Mouse (Mus musculus): Measurements from ENCODE around the gene Dynlt1c.
"Not testable (repeated sequence)": the region's sequence is repeated elsewhere in the genome, so short reads cannot be mapped to it uniquely, and the experiment has no call there.

Dynlt1c gene

DNA sequence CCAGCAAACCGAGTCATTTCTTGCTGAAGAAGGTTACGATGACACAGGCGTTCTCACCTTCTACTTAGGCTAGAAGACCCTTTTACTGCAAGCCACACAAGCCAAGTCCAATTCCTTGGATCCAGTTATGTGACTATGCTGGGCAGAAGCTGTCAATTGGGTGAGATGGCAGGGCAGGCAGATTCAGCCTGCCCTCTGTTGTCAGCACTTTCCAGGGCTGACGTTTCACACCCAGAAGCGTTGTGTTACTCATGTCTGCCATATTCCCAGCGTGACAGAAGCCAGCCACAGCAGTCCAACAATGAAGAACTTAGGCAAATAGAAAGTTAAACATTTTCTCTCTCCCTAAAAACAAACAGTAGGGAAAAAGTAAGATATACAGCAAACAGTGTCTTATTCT, 18.6 kb downstream of the Dynlt1c start:
- DNase-seq = not testable (repeated sequence)

DNA sequence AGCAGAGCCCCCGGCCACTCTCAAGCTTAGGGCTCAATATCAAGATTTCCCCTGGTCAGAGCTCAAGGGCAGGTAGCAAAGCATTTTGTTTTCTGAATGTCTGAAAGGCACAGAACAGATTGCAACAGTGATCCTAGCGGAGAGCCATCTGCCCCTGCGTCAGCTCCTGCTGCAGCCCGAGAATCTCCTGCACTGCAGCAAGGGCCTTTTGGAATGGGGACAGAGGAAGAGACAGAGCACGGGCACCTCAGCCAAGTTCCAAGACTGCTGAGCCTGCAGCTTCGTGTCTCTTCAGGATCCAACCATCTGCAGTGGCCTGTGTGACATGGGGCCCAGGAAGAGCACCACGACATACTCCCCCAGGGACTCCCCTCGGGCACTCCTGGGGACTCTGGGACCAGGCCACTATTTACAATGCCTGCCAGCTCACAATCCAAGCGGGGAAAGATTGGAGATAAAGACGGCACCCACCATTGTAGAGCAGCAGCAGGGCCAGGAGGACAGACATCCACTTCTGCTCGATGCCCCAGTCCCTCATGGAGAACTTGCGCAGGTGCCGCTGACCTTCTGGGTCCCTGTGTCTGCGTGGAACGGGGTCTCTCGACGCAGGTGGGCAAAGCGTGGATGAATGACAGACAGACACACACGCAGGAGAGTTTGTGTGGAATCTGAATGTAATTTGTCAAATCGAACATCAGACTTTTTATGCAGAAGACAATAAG, 19.4 kb downstream of the Dynlt1c start:
- peak; percentile 42 to 54 for DNase-seq

DNA sequence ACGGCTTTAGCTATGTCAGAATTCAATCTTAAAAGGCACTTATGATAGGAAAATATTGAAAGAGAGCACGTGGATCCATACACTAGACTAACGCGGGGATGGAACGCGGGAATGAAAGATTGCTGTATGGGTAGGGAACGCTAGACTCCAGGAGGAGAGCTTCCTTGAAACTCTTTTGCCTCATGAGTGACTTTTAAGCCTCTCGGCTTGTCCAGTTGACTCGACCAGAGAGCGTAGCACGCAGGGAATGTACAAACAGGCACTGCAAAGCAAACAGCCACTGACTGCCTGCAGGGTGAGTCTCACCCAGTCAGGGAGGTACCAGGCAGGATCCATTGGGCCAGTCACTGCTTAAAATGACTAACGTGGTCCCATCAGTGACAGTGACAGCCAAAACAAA, 20.5 kb downstream of the Dynlt1c start:
- DNase-seq = not testable (repeated sequence)

DNA sequence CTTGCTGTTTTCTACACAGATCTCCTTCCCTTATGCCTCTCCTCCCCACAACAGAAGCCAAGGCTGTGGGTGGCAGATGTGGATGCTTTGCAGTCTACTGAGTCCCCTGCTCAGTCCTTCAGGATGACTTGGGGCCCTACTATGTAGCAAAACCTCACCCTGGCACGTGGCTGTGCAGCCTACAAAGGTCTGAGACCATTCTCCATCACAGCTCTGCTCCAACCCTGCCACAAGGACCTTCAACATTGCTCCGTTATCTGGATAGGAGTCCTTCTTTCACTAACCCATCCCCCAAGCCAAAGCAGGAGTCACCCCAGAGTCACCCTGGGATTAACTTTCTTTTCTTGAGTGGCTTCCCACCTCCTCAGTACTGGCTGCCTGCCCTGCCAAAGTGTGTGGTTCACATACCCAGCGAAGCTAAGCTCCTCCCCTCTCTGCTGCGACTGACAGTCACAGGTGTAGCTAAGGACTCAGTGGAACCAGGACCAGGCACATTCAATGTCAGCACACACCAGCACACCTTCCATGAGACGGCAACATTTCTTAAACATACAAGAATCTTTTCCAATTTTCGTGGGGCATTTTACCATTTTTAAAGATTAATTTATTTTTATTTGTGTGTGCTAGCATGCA, 23.6 kb downstream of the Dynlt1c start:
- DNase-seq = not testable (repeated sequence)

DNA sequence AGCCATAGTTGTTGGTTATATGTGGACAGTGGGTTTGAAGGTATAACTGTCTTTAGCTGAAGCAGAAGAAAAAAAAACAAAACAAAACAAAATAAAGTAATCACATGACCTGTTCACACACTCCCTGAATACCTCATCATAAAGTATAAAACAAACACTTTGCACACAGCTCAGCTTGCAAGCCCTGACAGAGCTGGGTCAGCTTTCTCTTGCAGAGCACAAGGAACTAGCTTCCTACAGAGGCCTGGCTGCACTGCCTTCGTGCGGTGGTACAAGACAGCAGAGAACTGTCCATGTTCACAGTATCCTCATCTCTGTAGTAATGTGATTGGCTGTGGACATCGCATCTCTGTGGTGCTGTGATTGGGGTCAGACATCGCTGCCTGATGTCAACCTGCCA, 28.9 kb downstream of the Dynlt1c start:
- DNase-seq = not testable (repeated sequence)

DNA sequence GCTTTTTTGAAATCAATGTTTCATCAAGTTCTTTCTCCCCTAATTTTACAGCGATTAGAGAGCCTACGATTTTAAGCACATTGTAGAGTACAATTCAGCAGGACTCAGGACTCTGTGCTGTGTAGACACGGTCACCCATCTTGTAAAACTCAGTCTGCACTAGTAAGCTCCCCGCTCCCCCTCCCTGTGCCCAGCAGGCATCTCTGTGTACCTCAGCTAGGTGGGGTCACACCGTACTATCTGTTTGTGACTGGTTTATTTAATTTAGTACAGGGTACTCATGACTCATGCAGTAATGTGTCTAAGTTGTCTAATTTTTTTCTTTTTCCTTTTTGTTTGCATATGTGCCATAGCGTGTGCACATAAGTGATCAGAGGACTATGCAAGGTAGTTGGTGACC, 31.4 kb downstream of the Dynlt1c start:
- not testable (repeated sequence) for DNase-seq

DNA sequence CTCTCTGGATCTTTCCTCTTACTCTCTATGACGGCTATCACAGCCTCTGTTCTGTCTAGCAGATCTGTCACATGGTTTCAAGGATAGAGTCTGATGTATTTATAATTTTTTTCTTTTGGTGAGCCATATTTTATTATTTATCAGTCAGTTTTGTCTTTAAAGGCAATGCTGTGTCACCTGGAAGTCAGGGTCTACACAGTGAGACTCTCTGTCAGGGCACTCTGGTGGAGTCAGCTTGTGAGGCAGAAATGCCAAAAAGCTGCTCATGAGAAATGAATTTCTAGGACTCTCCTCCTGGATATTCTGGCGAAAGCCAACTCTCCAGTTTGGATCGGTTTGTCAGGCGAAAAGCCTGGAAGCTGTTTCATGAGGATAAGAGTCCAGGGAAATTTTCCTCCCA, 34.3 kb downstream of the Dynlt1c start:
- peak; percentile 30 to 59 for DNase-seq

DNA sequence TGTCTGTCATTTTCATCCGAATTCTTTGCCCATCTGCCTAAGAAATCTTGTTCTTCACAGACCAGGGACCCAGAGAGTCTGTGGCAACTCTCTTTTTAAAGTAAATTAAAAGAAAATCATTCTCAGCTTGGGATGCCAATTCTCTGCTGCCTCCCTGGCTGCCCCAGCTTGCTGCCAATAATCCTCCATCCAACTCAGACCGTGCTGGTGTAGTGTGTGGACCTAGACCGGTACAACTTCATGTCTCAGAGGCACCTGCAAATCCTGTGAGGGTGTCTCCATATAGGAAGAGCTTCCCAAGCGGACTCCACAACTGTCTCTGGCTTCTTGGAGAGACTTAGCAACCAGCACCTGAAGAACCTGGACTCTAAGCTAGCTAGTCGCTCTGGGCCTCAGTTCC, 35.4 kb downstream of the Dynlt1c start:
- DNase-seq = peak; percentile 31 to 52

DNA sequence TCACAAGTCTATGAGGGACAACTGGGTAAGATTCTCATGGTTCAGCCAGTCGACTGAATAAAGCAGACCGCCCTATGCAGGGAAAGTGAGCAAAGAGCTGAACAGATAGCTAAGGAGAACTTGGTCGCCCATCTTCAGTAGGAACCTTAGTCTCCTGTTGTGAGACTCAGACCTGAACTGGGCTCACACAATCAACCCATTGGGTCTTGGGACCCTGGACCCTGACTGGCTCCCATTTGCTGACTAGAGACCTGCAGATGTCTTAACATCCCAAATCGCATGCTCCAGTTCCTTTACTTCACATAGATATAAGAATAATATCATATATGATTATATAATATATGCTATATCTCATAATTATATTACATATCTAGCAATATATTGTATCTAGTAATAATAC, 36.0 kb downstream of the Dynlt1c start:
- not testable (repeated sequence) for DNase-seq

DNA sequence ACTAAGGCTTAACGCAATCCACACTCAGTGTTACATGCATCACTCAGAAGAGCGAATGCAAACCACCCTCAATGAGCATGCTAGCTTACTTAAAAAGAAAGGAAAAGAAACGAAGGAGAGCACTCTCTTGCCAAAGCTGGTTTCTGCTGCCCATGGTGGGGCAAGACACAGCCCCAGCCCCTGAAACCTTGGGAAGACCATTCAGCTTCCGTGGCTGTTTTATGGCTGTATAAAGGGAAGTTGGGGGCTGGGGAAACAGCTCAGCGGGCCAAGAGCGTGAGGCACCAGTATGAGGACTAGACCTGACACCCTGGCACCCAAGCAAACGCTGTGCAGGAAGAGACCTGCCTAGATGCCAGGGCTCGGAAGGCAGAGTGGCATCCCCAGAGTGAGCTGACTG, 37.0 kb downstream of the Dynlt1c start:
- DNase-seq = not testable (repeated sequence)

DNA sequence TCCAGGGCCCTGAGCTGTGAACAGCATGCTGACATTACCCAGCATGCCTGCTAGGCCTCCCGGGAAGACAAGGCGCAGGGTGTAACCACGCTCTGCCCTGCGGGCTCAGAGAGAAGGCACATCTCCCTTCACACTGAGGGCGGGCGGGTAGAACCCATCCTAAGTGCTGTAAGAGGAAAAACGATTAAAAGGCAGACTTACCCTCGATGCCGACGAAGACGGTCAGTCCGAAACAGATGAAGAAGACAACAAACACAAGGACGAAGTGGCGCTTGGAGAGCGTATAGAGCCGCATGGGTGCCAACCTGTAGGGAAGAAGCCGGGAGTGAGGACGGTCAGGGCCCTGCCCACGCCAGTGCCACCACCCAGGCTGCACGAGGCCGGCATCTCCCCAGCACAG, 38.0 kb downstream of the Dynlt1c start:
- not testable (repeated sequence) for DNase-seq

DNA sequence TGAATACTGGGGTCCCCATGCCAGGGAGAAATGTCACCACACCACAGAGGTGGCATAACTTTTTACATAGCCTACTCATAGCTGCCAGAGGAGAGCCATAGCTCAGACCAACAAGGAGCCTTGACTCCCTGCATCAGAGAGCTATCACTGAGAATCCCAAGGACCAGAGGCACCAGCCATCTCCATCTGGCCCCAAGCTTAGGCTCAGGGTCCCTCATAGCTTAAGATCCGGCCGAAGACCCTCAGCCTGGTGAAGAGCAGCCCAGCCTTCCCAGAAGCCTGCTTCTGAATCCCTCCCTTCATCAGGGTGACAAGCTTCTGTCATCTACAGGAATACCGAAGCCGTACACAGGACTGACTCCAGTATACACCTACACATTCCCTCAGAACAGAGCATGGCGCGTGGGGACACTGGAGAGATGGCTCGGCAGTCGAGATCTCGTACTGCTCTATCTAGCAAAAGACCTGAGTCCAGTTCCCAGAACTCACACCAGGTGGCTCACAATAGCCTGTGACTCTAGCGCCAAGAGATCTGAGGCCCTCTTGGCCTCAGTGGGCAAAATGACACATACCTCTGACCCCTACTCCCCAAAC, 38.7 kb downstream of the Dynlt1c start:
- DNase-seq = not testable (repeated sequence)

DNA sequence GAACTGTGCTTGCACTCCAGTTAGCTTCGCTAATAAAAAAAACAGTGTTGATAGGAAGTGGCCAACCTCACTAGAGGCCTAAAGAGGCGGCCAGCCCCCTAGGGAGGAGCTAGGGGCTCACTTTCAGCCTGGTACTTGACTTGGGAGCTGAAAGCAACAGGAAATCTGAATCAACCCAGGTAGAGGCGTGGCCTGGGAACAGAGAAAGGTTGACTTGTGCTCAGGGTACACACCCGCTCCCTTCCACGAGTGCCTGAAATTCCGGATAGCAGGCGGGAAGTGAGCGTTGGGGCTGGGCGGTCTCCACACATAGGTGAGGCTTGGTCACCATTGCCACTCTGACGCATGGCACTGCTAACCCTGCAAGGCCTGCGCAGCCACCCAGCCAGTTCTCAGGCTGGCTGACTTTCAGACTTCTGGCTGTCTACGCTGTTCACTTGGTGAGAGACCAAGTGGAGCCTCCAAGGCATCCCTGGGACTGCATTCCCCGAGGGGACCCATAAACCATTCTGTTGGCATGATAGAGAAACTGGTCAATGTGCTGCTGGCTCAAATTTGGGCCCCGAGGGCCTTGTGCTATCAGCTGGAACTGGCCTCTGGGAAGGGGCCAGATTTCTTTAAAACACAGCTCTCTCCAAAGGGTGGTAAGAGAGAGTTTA, 39.4 kb downstream of the Dynlt1c start:
- peak in 1 of 2 experiments; percentile 31 for DNase-seq

DNA sequence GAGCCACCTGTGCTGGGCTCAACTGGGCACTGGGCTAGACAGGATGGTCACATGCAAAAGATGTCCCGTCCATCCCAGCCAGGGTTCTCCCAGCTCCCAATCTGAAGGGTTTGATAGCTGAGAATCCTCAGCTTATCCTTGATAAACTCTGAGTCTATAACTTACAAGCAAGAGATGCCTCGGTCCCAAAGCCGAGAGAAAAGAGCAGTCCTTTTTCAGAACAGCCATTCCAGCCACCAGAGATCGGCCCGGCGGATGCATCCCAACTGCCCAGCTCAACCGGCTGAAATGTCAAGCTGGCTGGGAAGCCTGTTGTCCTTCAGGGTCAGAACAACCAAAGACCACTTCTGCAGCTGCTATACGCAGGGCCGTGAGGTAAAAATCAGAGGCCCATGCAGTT, 42.7 kb downstream of the Dynlt1c start:
- DNase-seq = not testable (repeated sequence)

DNA sequence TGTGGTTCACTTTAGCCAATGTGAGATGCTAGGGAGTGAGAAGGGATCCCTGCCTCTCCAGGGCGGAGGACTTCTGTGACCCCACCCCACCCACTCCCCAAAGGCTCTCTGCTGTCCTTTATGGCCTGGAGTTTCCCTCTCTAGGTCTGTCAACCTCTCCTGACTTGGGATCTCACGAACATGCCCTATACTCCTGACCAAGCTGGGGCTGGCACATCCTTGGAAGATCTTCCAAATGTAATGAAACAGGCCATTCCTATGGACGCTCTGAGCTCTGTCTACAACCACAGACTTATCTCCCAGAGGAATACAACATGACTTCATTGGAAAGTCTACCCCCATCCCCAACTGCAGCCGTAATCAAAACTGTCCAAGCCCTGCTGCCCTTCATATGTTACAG, 43.2 kb downstream of the Dynlt1c start:
- not testable (repeated sequence) for DNase-seq

DNA sequence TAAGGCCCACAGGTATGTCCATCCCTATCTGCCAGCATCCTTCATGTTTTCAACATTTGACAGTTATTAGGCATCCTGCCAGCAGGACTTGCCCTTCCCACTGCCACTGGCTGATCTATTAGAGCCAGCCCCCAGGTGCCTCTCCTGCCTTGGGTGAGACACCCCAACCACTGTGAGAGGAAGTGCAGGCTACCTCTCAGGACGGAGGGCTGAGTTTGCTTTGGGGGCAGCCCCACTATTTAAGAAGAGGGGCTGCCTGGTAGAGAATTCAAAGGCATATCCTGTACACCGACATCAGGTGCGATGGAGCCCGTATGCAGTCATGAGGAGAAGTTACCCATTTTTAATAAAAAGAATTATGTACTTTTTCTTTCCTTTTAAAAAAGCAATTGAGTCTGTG, 44.2 kb downstream of the Dynlt1c start:
- peak; percentile 17 to 31 for DNase-seq

DNA sequence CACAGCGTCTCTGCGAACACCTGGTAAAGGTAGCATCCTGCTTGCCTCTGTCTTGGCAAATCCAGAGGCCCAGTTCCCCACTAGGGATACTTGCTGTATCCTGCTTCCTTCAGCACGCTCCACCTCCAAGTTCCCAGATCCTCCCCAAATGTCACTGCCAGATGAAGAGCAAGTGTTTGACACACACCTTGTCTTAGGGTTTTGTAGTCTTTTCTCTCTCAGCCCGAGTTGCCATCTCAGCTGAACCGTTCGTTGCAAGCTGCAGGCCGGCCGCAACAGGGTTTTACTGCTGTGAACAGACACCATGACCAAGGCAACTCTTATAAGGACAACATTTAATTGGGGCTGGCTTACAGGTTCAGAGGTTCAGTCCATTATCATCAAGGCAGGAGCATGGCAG, 45.4 kb downstream of the Dynlt1c start:
- DNase-seq = not testable (repeated sequence)

DNA sequence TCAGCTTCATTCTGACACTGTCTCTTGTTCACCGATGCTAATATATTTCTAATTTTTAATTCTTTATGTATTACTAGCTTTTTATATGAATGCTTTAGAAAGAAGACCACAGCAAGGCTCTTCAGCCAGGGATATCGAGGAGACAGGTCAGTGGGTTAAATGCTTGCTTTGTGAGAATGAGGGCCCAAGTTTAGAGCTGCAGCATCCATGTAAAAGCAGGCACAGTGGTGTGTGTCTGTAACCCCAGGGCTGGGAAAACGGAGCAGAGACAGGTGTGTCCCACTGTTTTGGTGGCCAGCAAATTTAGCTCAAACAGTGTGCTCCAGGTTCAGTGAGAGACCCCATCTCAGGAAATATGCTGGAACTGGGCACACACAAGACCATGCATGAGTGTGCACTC, 46.0 kb downstream of the Dynlt1c start:
- DNase-seq = not testable (repeated sequence)

DNA sequence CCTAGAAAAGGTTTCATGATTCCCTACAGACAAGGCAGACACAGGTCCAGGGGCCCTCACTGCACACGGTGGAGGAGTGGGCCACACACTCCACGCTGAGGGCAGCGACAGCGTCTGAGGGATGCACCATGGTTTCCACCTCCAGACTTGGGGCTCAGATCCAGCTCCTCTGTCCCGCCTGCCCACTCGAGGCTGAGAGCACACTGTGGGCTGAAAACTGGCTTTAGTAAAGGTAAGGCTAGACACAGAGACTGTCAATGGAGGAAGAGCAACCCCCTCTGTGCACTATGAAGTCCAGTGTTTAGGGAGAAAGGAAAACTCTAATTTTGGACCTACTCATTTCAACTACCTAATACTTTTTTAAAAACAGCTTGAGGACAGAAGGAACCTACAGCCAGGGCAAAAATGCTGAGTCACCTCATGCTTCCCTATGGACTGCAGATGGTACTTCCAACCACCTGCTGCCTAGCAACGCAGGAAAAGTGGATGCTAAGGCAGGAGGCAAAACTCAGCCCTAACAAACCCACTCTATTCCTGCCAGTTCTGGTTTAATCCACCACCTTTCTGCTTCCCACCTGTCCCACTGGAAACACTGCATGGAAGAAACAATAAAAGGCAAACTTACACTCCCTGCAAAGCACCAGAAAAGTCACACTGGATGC, 49.6 kb downstream of the Dynlt1c start:
- DNase-seq = peak in 1 of 2 experiments; percentile 14

DNA sequence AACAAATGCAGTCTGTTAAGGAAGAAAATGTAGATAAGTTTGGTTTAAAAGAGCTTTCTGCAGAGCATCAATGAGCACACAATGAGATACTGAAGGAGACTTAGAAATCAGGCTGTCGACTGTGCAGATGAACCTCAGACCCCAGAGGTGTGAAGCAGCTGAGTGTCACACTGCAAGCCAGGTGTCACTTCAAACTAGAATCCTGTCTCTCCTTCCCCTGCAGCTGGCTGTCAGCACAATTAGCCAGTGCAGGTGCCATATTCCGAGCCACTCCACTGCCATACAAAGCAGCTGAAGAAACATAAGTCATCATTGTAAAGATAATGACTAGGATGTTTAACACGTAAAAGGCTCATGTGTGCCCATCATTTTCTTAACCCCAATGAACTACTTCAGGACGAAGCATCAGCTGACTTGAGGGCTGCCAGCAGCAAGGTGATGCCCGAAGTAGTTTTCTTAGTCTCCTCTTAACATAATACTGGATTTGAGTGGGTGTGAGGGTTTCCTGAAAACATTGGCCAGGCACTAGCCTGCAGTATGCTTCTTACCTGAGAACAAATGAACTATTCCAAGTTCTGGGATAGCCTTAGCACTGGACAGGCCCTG, 52.0 kb downstream of the Dynlt1c start:
- DNase-seq = not testable (repeated sequence)

DNA sequence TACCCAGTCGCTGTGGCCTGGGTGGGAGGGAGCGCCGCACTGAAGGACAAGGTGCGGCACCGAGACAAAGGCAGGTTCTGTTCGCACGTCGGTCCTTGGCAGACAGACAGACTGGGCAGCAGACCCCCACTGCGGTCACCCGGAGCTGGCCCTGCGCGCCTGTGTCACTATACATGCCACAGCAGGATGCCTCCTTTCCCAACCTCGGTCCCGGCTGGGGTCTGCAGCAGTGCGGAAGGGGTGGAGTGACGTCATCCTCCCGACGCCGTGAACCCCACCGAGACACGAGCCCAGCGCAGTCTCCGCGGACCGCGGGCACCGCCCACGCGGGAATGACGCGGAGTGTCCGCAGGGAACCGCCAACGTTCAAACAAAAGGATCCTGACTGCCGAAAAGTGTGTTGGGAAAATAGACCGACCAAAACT, 53.6 kb downstream of the Dynlt1c start:
- DNase-seq = peak; percentile 87 to 89

DNA sequence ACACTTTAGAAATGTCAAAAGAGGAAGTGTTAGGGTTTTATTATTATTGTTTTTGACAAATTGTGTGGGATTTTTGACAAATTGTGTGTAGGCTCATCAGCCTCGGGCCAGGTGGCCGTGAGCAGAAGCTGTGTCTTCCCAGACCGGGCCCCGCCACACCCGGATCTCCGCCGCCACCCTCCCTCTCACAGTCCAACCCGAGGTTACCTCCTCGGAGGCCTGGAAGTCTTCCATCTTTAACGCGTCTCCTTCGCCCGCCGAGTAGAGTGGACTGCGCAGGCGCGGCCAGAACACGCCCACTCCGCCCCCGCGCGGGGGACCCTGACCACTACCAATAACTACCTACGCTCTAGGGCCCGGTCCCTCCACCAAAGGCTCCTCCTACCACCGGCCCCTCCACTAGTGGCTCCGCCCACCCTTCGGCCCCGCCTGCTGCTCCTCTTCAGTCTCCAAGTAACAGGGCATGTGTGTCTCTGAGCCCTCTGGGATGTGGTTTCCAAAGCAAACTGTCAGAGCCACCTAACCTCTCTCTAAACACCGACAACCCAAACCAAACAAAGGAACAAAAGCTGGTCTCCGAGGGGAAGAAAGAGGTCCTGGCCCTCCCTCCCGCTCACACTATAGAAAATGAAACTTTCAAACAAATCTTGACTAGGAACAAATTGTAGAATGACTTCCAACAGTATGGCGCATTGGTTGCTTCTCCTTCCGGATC, 54.3 kb downstream of the Dynlt1c start, which contains the start of gene Dynlt1f:
Dynlt1f (minus strand) TSS at position 334 of the 715 bp plus-strand sequence.
- DNase-seq = peak; percentile 71 to 73

Measured in cerebellum, postnatal 10 days (tissue).